Mouse (Mus musculus) B cell, adult 2 months (primary cell): ENCODE results near the gene Klhl23.
"Not testable (repeated sequence)": the region's sequence is repeated elsewhere in the genome, so short reads cannot be mapped to it uniquely, and the experiment has no call there.

Source experiments
- DNase-seq, 2 experiments: peaks; one replicate each; pipeline ENCODE4 v3.0.0; 2022

Gene Klhl23

GRCm38 (mm10) chr2:69821711-69822110, at the start of gene Klhl23:
Gene Klhl23 (plus strand): TSS chr2:69821944.
- DNase-seq = peak in 1 of 2 experiments; percentile 9

- no peak for DNase-seq
These were observed 48.4 kb upstream of the Klhl23 start for GRCm38 (mm10) chr2:69773331-69773730.

- DNase-seq = peak; percentile 36 to 39
These were observed 43.5 kb upstream of the Klhl23 start for GRCm38 (mm10) chr2:69777985-69778835.

GRCm38 (mm10) chr2:69778836-69779177, 42.9 kb upstream of the Klhl23 start:
- DNase-seq = peak; percentile 63 to 66

GRCm38 (mm10) chr2:69788974-69789373, 32.8 kb upstream of the Klhl23 start:
- DNase-seq = no peak

GRCm38 (mm10) chr2:69789429-69790069, 32.2 kb upstream of the Klhl23 start, which contains the start of the genes Ccdc173 and Phospho2:
Gene Ccdc173 (minus strand): TSS chr2:69789575.
Gene Phospho2 (plus strand): TSS chr2:69789623.
- peak; percentile 98 for DNase-seq

- DNase-seq = peak; percentile 85 to 86
These were observed 31.5 kb upstream of the Klhl23 start for GRCm38 (mm10) chr2:69790285-69790684.

- DNase-seq = no peak
These were observed 31.0 kb upstream of the Klhl23 start for GRCm38 (mm10) chr2:69790722-69791121.

GRCm38 (mm10) chr2:69802911-69803312, 18.8 kb upstream of the Klhl23 start:
- peak; percentile 90 to 91 for DNase-seq

GRCm38 (mm10) chr2:69803756-69804155, 18.0 kb upstream of the Klhl23 start:
- no peak for DNase-seq

- not testable (repeated sequence) for DNase-seq
These were observed 17.1 kb upstream of the Klhl23 start for GRCm38 (mm10) chr2:69804663-69805062.

- DNase-seq = no peak
These were observed 11.6 kb upstream of the Klhl23 start for GRCm38 (mm10) chr2:69810169-69810568.

GRCm38 (mm10) chr2:69811349-69811748, 10.4 kb upstream of the Klhl23 start:
- DNase-seq = not testable (repeated sequence)

- no peak for DNase-seq
These were observed 5.2 kb upstream of the Klhl23 start for GRCm38 (mm10) chr2:69816575-69816974.

- no peak for DNase-seq
These were observed 3.2 kb upstream of the Klhl23 start for GRCm38 (mm10) chr2:69818350-69819085.

- no peak for DNase-seq
These were observed 1.5 kb upstream of the Klhl23 start for GRCm38 (mm10) chr2:69820201-69820600.

GRCm38 (mm10) chr2:69822361-69823128, 801 bp downstream of the Klhl23 start:
- DNase-seq = peak; percentile 24 to 28

GRCm38 (mm10) chr2:69823129-69823677, 1.5 kb downstream of the Klhl23 start:
- DNase-seq = peak; percentile 13 to 23

GRCm38 (mm10) chr2:69825898-69826297, 4.2 kb downstream of the Klhl23 start:
- DNase-seq = no peak

- DNase-seq = no peak
These were observed 4.6 kb downstream of the Klhl23 start for GRCm38 (mm10) chr2:69826380-69826779.

- no peak for DNase-seq
These were observed 6.3 kb downstream of the Klhl23 start for GRCm38 (mm10) chr2:69828031-69828430.

GRCm38 (mm10) chr2:69829680-69830079, 7.9 kb downstream of the Klhl23 start:
- DNase-seq = no peak
